Mouse (Mus musculus) cerebral cortex, adult 2 months (tissue): ENCODE results near the gene 1700016D06Rik.

ENCODE experiments used
- WGBS: fragments of 180-500 bp; shearing (Covaris S2); methylation state at CpG from one replicate; pipeline ENCODE4 v1.1.7; 2018; 5-methylcytosine and 5-hydroxymethylcytosine counted together

Gene 1700016D06Rik

DNA sequence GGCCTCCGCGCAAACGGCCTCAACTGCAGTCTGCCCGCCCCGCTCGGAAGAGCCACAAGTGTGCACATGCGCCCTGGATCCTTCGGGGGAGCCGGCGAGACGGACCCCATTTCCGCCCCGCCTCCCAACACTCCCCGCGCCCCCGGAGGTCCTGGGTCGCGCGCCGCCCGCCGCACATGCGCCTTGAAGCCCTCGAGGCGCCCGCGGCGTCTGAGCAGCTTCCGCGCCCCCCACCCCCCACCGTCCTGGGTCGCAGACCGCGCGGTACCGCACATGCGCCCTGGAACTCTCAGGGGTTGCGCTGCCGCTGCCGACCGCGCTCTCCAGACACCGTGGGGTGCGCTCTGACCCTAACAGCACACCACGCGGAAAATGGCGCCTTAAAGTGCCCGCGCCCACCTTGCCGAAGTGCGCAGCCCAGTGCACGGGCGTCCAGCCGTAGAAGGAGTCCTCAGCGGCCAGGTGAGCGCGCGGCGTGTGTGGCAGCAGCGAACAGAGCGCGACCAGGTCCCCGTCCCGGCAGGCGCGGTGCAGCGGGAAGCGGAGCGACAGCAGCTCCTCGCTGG lies 65.8 kb downstream of the 1700016D06Rik start:
- under 1% methylated on average over 67 of the region's 70 CpGs for WGBS

DNA sequence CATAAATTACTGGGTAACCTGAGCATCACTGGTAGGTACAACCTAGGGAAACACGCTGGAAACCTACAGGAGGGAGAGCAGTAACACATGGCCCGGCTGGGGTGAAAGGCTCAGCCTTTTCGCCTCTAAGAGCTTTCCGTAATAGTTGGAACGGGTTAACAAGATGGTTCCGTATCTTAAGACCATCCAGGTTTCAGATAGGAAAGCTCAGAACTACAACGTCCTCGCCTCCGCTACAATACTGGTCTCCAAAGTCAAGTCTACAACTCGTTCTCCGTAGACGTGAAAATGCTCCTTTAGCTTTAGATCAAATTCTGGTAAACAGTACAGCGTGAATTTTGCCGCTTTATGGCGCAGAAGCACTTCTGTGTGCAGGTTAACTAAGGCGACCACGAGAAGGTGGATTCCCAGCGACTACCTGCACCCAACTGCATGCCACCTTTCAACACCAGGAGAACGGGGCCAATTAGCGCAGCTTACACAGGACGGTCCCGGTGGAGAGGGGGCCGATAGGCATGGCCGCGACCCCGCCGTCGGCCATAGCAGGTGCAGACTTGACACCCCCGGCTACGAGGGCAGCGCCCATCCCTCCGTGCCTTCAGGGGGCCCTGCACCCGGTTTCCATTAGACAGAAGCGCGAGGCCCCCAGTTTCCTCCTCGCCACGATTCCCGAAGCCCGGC lies 66.4 kb downstream of the 1700016D06Rik start:
- 3% methylated on average over 39 of the region's 39 CpGs for WGBS

DNA sequence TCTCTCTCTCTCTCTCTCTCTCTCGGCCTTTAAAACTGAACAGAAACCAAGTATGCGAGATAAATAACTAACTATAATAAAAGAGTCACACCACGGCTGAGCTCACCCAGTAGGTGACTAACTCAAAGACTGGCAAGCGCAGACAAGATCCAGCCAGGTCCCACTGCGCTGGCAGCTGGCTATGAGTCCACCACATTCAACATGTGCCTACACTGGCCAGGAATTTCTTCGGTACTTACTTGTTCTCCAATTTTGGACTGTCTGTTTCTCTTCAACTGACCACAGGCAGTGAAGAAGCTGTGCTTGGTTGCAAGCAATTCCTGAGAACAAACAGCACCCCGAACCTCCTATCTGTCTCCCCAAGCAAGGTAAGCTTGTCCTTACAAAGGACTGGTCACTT lies 67.4 kb downstream of the 1700016D06Rik start:
- WGBS: 44% methylated on average over 7 of the region's 7 CpGs

DNA sequence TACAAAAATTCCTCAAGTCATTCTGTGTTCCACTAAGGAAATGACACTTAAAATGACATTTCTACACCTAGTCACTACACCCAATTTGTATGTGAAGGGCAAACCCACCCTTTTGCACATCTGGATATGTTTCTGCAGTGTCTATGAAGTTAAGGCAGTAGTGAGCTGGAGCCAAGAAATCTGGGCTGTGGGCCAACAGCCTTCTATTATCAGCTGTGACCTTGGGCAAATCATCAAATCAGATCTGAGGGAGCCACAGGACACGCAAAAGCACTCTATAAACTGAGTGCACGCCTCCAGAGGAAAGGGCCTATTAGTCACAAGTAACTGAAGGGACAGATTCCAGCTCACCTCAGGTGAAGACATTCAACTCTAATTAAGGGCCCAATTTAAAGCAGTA lies 68.5 kb downstream of the 1700016D06Rik start:
- 51% methylated on average over 2 of the region's 2 CpGs for WGBS

DNA sequence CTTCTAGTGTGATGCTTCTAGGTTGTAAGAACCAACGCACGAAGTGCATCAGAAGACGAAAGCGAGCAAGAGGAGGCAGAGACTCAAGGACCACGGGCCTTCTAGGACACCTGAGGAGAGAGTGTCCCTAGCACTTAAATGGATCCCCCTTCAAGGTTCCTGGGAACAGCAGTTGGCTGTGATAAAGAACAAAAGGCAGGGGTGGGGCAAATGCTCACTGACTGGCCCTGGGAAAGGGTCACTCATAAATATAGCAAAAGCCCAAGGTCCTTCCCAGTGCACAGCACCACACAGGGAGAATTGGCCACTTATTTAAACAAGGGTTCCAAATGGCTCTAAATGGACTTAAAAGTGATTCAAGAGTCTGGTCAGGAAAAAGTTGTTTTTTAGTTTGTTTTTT lies 71.7 kb downstream of the 1700016D06Rik start:
- WGBS: 78% methylated on average over 5 of the region's 5 CpGs

DNA sequence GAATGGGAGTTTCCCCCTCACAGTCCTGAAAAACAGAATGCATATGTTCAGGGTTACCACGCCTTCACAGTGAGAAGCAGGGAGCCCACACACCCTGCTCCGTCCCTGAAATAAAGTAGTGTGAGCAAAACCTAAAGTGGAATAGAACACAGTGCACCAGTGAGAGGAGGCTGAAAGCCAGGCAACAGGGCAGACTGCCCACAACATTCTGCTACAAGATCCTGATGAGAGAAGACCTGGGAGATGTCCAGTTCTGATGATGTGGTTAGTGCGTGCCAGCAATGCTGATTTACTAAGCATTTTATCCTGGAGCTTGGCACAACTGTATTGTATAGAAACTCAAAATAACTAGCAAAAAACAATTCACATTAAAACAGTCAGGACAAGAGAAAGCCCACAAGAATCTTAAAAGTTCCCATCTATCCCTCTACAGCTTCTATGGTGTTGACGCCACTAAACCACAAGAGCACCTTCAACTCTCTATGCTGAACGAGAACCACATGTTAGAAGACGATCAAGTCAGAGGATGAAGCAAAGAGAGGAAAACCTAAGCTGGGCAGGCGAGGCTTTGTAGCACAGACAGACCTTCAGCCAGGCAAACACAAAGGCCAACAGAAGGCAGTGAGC lies 72.2 kb downstream of the 1700016D06Rik start:
- WGBS: 28% methylated on average over 7 of the region's 7 CpGs

DNA sequence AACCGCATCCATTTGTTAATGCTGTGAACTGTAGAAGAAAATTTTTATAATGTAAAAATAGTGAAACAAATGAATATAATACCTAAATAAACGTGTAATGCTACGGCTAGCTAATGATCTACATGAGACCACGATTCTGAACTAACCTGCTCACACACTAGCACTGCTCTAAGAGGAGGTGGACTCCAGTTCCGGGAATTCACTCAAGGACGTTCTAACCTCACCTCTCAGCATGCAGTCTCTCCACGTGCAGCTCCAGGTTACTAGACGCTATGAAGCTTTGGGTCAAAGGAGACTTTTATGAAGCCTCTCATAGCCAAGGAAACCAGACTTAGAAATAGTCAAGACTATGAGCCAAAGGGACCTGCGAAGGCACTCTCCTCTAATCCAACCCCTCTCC lies 73.1 kb downstream of the 1700016D06Rik start:
- WGBS: 78% methylated on average over 9 of the region's 9 CpGs

DNA sequence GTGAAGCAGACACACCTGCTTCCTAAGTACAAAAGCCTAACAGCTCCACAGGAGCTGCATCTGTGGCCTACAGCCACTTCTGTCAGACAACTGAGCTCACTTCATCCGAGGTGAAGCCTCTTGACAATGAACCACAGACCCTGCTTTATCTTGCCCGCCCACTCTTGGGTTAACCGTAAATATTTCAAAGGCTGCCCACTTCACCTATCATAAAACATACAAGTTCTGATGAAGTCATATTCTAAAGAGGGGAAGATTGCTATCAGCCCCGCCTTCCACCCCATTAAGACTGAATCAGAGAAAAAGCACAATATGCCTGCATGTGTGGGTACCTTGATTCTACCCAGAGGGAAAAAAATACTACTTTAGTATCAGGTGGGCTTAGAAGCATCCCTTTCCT lies 75.8 kb downstream of the 1700016D06Rik start:
- 82% methylated on average over 4 of the region's 4 CpGs for WGBS

DNA sequence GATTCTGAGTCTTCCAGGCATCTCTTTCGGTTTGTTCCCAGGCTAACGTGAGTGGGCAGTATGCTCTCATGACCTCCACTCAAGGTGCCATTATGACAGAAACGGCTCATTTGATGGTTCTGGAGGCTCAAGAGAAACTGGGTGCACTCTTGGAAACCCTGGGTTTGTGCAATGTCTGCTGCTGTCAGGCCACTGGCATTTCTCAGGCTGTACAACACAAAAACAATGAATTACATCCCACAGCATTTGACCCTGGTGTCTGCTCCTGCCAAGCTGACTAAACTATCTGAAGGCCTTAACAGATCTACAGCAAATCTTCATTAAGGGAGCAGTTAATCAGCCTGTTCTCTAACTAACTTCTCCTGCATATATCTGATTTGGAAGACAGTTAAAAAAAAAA lies 81.8 kb downstream of the 1700016D06Rik start:
- 78% methylated on average over 3 of the region's 3 CpGs for WGBS

DNA sequence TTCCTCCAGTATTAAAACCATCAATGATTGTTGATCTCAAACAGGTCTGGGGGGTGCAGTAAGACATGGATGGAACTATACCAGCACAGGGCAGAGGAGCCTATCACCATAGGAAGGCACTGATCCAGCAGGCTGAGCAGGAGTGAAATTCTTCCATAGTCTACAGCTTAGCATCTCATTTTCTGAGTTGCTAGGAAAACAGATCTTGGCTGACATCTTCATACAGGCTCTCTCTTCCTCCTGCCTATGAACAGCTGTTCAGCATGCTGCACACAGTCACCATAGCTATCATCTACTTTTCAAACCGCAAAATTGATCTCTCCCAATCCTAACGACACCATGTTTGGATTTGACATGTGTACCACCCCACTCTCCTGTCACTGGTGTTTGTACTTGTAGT lies 82.8 kb downstream of the 1700016D06Rik start:
- WGBS: 49% methylated on average over 2 of the region's 2 CpGs

DNA sequence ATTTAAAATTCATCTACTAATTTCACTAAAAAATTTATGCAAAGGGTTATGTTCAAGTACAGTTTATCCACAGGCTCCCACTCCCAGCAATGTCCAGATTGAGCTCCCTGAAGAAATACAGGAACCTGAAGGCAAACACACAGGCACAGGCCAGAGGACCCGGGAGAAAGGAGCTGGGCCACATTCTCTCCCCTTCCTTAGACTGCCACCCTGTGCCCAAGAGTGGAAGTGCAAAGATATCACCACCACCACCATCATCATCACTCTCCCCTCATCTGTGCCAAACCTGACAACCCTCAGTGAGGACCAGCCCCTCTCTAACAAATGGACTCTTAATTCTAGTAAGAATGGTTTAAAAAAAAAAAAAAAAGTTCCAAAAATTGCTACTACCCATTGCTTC lies 84.6 kb downstream of the 1700016D06Rik start:
- 0% methylated on average over 1 of the region's 1 CpGs for WGBS

DNA sequence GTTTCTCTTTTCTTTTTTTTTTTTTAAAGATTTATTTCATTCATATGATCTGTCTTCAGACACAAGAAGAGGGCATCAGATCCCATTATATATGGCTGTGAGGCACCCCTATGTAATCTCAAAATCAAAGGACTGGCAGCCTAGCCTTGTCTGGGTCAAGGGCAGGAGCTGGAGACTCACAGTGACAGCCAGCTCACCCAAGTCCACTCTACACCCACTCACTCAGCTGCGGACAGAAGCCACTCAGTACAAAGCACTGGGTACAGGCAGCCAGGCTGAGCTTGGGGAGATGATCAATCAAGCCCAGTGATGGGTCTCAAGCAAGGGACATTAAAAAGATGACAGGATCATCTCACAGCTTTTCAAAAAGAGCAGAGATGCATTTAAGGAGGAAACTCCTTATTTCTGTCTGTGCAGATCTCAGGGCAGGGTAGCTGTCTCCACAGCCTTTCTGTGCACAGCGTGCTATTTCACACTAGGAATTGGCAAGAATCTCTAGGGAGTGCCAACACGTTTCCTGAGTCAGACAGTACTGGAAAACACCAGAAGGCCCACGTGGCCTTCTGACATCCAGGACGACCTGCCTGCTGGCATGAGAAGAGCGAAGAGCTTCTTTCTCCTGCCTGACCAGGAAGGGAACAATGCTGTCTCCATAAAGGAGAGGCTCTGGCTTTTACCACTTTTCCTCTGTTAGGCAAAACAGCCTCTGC lies 86.6 kb downstream of the 1700016D06Rik start:
- WGBS: 44% methylated on average over 6 of the region's 6 CpGs

DNA sequence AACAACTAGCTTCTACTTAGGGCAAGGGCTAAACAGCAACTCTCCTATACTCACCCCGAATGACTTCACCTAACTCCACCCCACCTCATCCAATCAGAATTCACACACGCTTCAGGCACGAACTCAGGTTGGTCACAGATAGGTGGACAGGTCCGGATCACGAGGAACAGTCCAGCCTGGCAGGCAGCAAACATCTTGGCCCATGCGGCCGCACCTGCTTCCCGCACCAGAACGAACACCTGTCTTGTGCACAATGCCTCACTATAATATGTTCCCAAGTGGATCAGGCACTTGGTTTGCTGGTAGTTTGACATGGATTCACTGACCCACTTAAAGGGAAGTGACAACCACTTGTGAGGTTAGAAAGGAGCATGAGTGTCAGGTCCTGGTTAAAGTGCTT lies 92.0 kb downstream of the 1700016D06Rik start:
- 96% methylated on average over 9 of the region's 9 CpGs for WGBS
